Mouse (Mus musculus) gastrocnemius, adult 2 months (tissue): ENCODE data around the gene Olfr959. TPM values are rescaled to one million over a fixed set of nuclear protein-coding genes. Genes with fewer than 3 reads are reported as not detected.
A peak's percentile ranks its signal among the peaks of the same experiment; 100 is the strongest.

Experiments used
- DNase-seq: peaks from one replicate; pipeline ENCODE4 v3.0.0; 2022
- H3K27ac ChIP-seq: fragments of 200-600 bp; 2 replicates; pipeline ENCODE4 v1.8.1; 2022; ENCODE audit warnings: mild to moderate bottlenecking
- H3K4me3 ChIP-seq: fragments of 200-600 bp; 2 replicates; pipeline ENCODE4 v1.8.1; 2022; ENCODE audit warnings: mild to moderate bottlenecking, moderate library complexity
- CTCF ChIP-seq: fragments of 200-600 bp; IDR thresholded peaks from 2 replicates; pipeline ENCODE4 v1.8.1; 2022; ENCODE audit warnings: antibody characterized with exemption, mild to moderate bottlenecking, moderate library complexity
- intact Hi-C: fragments of 180-260 bp; cut with DNase I; formaldehyde crosslinking; loops from one replicate; pipeline ENCODE4 v1.15.1; 2025
- long read RNA-seq, 2 experiments: library from polyadenylated mRNA; stranded (forward); transcript quantifications; one replicate each; pipeline ENCODE4 v2.0.0; 2021
- total RNA-seq, 2 experiments: library from RNA; stranded (reverse); gene quantifications; 2 replicates each; pipeline ENCODE4 v1.2.3; 2021

Gene Olfr959
- not detected for total RNA-seq
- long read RNA-seq, experiment 1: 0 reads
- long read RNA-seq, experiment 2: 0 reads

- intact Hi-C loops: no loop called here
- TF ChIP-seq CTCF: no peak
- H3K27ac ChIP-seq: no peak within 1 kb of the TSS
- DNase-seq: no peak
- no peak within 1 kb of the TSS for H3K4me3 ChIP-seq
Observed at GRCm38 (mm10) chr9:39575469-39575868, at the start of gene Olfr959. Gene Olfr959, minus strand, starts transcription at chr9:39575569.

GRCm38 (mm10) chr9:39624711-39625110, 49.3 kb upstream of the Olfr959 start:
- Histone ChIP-seq H3K27ac (no peak overlapping the region), H3K4me3 (no peak overlapping the region)
- DNase-seq: no peak
- TF ChIP-seq CTCF: no peak
- intact Hi-C loops: no loop called here

GRCm38 (mm10) chr9:39623783-39624182, 48.4 kb upstream of the Olfr959 start:
- intact Hi-C loops: no loop called here
- TF ChIP-seq CTCF: no peak
- DNase-seq: no peak

GRCm38 (mm10) chr9:39621073-39621472, 45.7 kb upstream of the Olfr959 start, which contains the start of gene Olfr960:
Gene Olfr960, plus strand, starts transcription at chr9:39621373.
- intact Hi-C loops: no loop called here
- H3K27ac ChIP-seq: no peak within 1 kb of the TSS
- TF ChIP-seq CTCF: no peak
- no peak within 1 kb of the TSS for H3K4me3 ChIP-seq
- DNase-seq: no peak

More at GRCm38 (mm10) chr9:39623783-39624182, 48.4 kb upstream of the Olfr959 start:
- no peak overlapping the region for H3K27ac ChIP-seq
- H3K4me3 ChIP-seq: no peak overlapping the region

- TF ChIP-seq CTCF: peak; percentile 69
- no peak overlapping the region for H3K4me3 ChIP-seq
- H3K27ac ChIP-seq: no peak overlapping the region
- no peak for DNase-seq
- intact Hi-C loops: no loop called here
Observed at GRCm38 (mm10) chr9:39611953-39612352, 36.6 kb upstream of the Olfr959 start.

- no peak for TF ChIP-seq CTCF
- Histone ChIP-seq H3K27ac (no peak within 1 kb of the TSS), H3K4me3 (no peak within 1 kb of the TSS)
- no peak for DNase-seq
- intact Hi-C loops: loop anchor here (1.0 kb wide), 1 partner anchor 101 kb away; no protein-coding TSS in a partner anchor
Observed at GRCm38 (mm10) chr9:39610355-39610754, 35.0 kb upstream of the Olfr959 start, which contains the start of gene Olfr148. Gene Olfr148, plus strand, starts transcription at chr9:39610655.

GRCm38 (mm10) chr9:39608497-39608896, 33.1 kb upstream of the Olfr959 start:
- no peak for DNase-seq
- Histone ChIP-seq H3K4me3 (no peak overlapping the region), H3K27ac (no peak overlapping the region)
- TF ChIP-seq CTCF: no peak
- intact Hi-C loops: no loop called here

- peak within 1 kb of the TSS; percentile 65 for H3K4me3 ChIP-seq
- no peak for TF ChIP-seq CTCF
- intact Hi-C loops: no loop called here
- no peak within 1 kb of the TSS for H3K27ac ChIP-seq
- DNase-seq: peak; percentile 19
Observed at GRCm38 (mm10) chr9:39603999-39604453, 28.7 kb upstream of the Olfr959 start, which contains the start of gene AW551984. Gene AW551984, minus strand, starts transcription at chr9:39604403.

GRCm38 (mm10) chr9:39603333-39603845, 28.0 kb upstream of the Olfr959 start:
- TF ChIP-seq CTCF: no peak

GRCm38 (mm10) chr9:39602536-39603332, 27.4 kb upstream of the Olfr959 start:
- peak; percentile 13 for DNase-seq
- H3K27ac ChIP-seq: no peak overlapping the region
- intact Hi-C loops: no loop called here
- H3K4me3 ChIP-seq: peak overlapping the region; percentile 65
- TF ChIP-seq CTCF: no peak

More at GRCm38 (mm10) chr9:39603333-39603845, 28.0 kb upstream of the Olfr959 start:
- intact Hi-C loops: no loop called here
- DNase-seq: peak; percentile 23
- Histone ChIP-seq H3K27ac (no peak overlapping the region), H3K4me3 (peak overlapping the region; percentile 65)

GRCm38 (mm10) chr9:39577050-39577449, 1.7 kb upstream of the Olfr959 start:
- intact Hi-C loops: no loop called here
- H3K4me3 ChIP-seq: no peak overlapping the region
- no peak overlapping the region for H3K27ac ChIP-seq
- no peak for TF ChIP-seq CTCF
- no peak for DNase-seq

GRCm38 (mm10) chr9:39558349-39558647, 17.1 kb downstream of the Olfr959 start:
- intact Hi-C loops: no loop called here
- Histone ChIP-seq H3K4me3 (no peak overlapping the region), H3K27ac (no peak overlapping the region)
- DNase-seq: no peak
- TF ChIP-seq CTCF: no peak
